18 mouse cellular contexts compared by ENCODE assay signal in the genomic region with DNA sequence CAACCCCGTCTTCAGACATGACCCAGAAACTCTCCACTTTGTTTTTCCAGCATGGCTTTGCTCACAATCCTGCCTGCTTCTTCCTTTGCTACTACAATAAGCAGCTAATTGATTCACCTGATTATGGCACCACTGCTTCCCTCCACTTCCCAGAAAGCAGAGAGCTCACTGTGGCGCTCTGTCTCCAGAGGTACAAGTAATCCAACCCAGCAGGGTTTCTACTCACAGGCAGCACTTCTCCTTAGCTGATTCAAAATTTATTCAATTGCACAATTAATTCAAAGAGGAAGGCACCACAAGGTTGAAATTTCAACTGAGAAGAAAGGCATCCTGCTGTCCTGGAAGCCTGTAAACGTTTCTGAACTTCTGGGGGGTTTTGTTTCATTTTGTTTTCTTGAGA.
DNase-seq lines count a peak whose midpoint lies in the region; ATAC-seq and TF ChIP-seq lines count a peak whose summit lies in the region.
"Had no signal": no experiment of that assay in that cellular context is flagged by ENCODE, and none has a peak within 500 bp of the region (broad histone marks: within the 10 kb centered on the region; RNA-seq: fewer than 3 reads in every experiment).

No protein-coding gene starts in this region.

- no peaks in the 10 kb centered on the region for H3K36me3 ChIP-seq in hindbrain, embryonic 15.5 days
- no peaks in the 10 kb centered on the region for H3K36me3 ChIP-seq in hindbrain, embryonic 12.5 days
- H3K36me3 ChIP-seq in kidney, embryonic 15.5 days = no peaks in the 10 kb centered on the region
- no peaks in the 10 kb centered on the region for H3K36me3 ChIP-seq in intestine, postnatal 0 days (ENCODE audit: control insufficient read depth, insufficient read depth)
- H3K36me3 ChIP-seq: hindbrain, embryonic 13.5 days; intestine, embryonic 15.5 days had no signal

- 0 out of 2 replicates have a peak overlapping the region, but pooled peaks have one; percentile 27 for H3K27ac ChIP-seq in hindbrain, embryonic 15.5 days (replicated peaks)
- no peak overlapping the region for H3K27ac ChIP-seq in hindbrain, embryonic 12.5 days
- H3K27ac ChIP-seq in kidney, embryonic 15.5 days = no peak overlapping the region
- H3K27ac ChIP-seq in intestine, postnatal 0 days (ENCODE audit: low read depth, low read length) = no peak overlapping the region
- H3K27ac ChIP-seq: hindbrain, embryonic 13.5 days; intestine, embryonic 15.5 days had no signal

- WGBS in hindbrain, embryonic 15.5 days = 22% methylated on average over 3 of the region's 3 CpGs
- WGBS in hindbrain, embryonic 12.5 days = 20% methylated on average over 3 of the region's 3 CpGs
- WGBS in kidney, embryonic 15.5 days = 41% methylated on average over 3 of the region's 3 CpGs
- 57% methylated on average over 3 of the region's 3 CpGs for WGBS in intestine, postnatal 0 days

- peak; percentile 51 for DNase-seq in brain, embryonic 14.5 days (ENCODE audit: low read depth)
- DNase-seq: adrenal gland, adult 2 months; adrenal gland, postnatal 14 days; cerebellum, adult 18-20 months; cerebellum, adult 9-10 months; cerebellum, postnatal 14 days; gastrocnemius, postnatal 25 days; heart, adult 11 months had no signal

- no peaks in the 10 kb centered on the region for H3K27me3 ChIP-seq in hindbrain, embryonic 15.5 days
- no peaks in the 10 kb centered on the region for H3K27me3 ChIP-seq in hindbrain, embryonic 12.5 days
- H3K27me3 ChIP-seq in kidney, embryonic 15.5 days = no peaks in the 10 kb centered on the region
- no peaks in the 10 kb centered on the region for H3K27me3 ChIP-seq in intestine, postnatal 0 days (replicated peaks; ENCODE audit: control insufficient read depth, insufficient read depth, low read length)
- H3K27me3 ChIP-seq: hindbrain, embryonic 13.5 days; intestine, embryonic 15.5 days had no signal

- no peak overlapping the region for H3K4me2 ChIP-seq in hindbrain, embryonic 15.5 days
- no peak overlapping the region for H3K4me2 ChIP-seq in hindbrain, embryonic 12.5 days (replicated peaks)
- no peak overlapping the region for H3K4me2 ChIP-seq in kidney, embryonic 15.5 days
- H3K4me2 ChIP-seq in intestine, postnatal 0 days (replicated peaks; ENCODE audit: low read depth) = no peak overlapping the region
- H3K4me2 ChIP-seq: heart, embryonic 11.5 days; hindbrain, embryonic 13.5 days; intestine, embryonic 15.5 days had no signal

- no peak for TF ChIP-seq POLR2A in brain, embryonic 14.5 days (IDR thresholded peaks at IDR 0.05; ENCODE audit: borderline replicate concordance, extremely low read depth, insufficient read depth, insufficient read length, poor library complexity, severe bottlenecking)

- no peaks in the 10 kb centered on the region for H3K4me1 ChIP-seq in hindbrain, embryonic 15.5 days (replicated peaks)
- no peaks in the 10 kb centered on the region; the same call in 1 of the 2 replicates for H3K4me1 ChIP-seq in hindbrain, embryonic 12.5 days
- no peaks in the 10 kb centered on the region for H3K4me1 ChIP-seq in kidney, embryonic 15.5 days
- H3K4me1 ChIP-seq in intestine, postnatal 0 days (replicated peaks; ENCODE audit: control insufficient read depth, insufficient read depth, low read length) = no peaks in the 10 kb centered on the region
- H3K4me1 ChIP-seq: hindbrain, embryonic 13.5 days; intestine, embryonic 15.5 days had no signal

- H3K4me3 ChIP-seq in hindbrain, embryonic 15.5 days = no peak overlapping the region
- no peak overlapping the region for H3K4me3 ChIP-seq in hindbrain, embryonic 12.5 days
- no peak overlapping the region for H3K4me3 ChIP-seq in kidney, embryonic 15.5 days (replicated peaks)
- no peak overlapping the region for H3K4me3 ChIP-seq in intestine, postnatal 0 days (ENCODE audit: low read depth, low read length)
- H3K4me3 ChIP-seq: hindbrain, embryonic 13.5 days; intestine, embryonic 15.5 days had no signal

- H3K9ac ChIP-seq in hindbrain, embryonic 15.5 days = no peak overlapping the region
- no peak overlapping the region for H3K9ac ChIP-seq in hindbrain, embryonic 12.5 days
- H3K9ac ChIP-seq in kidney, embryonic 15.5 days = no peak overlapping the region
- H3K9ac ChIP-seq in intestine, postnatal 0 days (ENCODE audit: low read depth, low read length) = no peak overlapping the region
- H3K9ac ChIP-seq: hindbrain, embryonic 13.5 days; intestine, embryonic 15.5 days had no signal

- TF ChIP-seq CTCF in brain, embryonic 14.5 days (IDR thresholded peaks at IDR 0.05; ENCODE audit: borderline replicate concordance, extremely low read depth, insufficient read depth, insufficient read length) = no peak
- TF ChIP-seq CTCF in intestine, postnatal 0 days (IDR thresholded peaks at IDR 0.05; ENCODE audit: low read depth) = no peak

- no peak for ATAC-seq in hindbrain, embryonic 15.5 days (ENCODE audit: low FRiP score, low read depth)
- no peak for ATAC-seq in hindbrain, embryonic 12.5 days (ENCODE audit: low FRiP score)
- peak; percentile 51 for ATAC-seq in megakaryocyte, adult 5-6 weeks (ENCODE audit: poor library complexity, severe bottlenecking)
- no peak for ATAC-seq in kidney, embryonic 15.5 days (replicated peaks; ENCODE audit: low FRiP score)
- ATAC-seq in intestine, postnatal 0 days = no peak
- ATAC-seq: CD4-positive, CD25-positive, alpha-beta regulatory T cell, adult 4 months; forebrain, embryonic 14.5 days; intestine, embryonic 15.5 days had no signal

- H3K9me3 ChIP-seq in hindbrain, embryonic 15.5 days = no peaks in the 10 kb centered on the region
- H3K9me3 ChIP-seq in hindbrain, embryonic 12.5 days (replicated peaks) = no peaks in the 10 kb centered on the region
- no peaks in the 10 kb centered on the region for H3K9me3 ChIP-seq in kidney, embryonic 15.5 days (replicated peaks)
- no peaks in the 10 kb centered on the region for H3K9me3 ChIP-seq in intestine, postnatal 0 days (ENCODE audit: control insufficient read depth)
- H3K9me3 ChIP-seq: hindbrain, embryonic 13.5 days; intestine, embryonic 15.5 days had no signal
